Mouse (Mus musculus) intestine, postnatal 0 days (tissue): Measurements from ENCODE around the gene Tmem253. TPM values are rescaled to one million over a fixed set of nuclear protein-coding genes. Genes with fewer than 3 reads are reported as not detected.

Experiments used
- ATAC-seq: fragments of 200-750 bp; cut with Nextera tagmentation; 2 replicates; pipeline ENCODE4 v1.8.0; 2017; ENCODE audit warnings: mild to moderate bottlenecking, moderate TSS enrichment, moderate library complexity
- H3K27ac ChIP-seq: fragments of 300-500 bp; sonication (generic); 2 replicates; pipeline ENCODE4 v1.5.1; 2014; ENCODE audit warnings: mild to moderate bottlenecking, low read depth, low read length, moderate library complexity
- H3K27me3 ChIP-seq: fragments of 300-500 bp; sonication (generic); replicated peaks from 2 replicates; pipeline ENCODE4 v1.6.1; 2014; ENCODE audit warnings: low read length, mixed read lengths; ENCODE audit not compliant: control insufficient read depth, insufficient read depth
- H3K36me3 ChIP-seq: fragments of 300-500 bp; sonication (generic); 2 replicates; pipeline ENCODE4 v1.6.1; 2014; ENCODE audit warnings: mild to moderate bottlenecking, moderate library complexity; ENCODE audit not compliant: control insufficient read depth, insufficient read depth
- H3K4me1 ChIP-seq: fragments of 300-500 bp; sonication (generic); replicated peaks from 2 replicates; pipeline ENCODE4 v1.6.1; 2014; ENCODE audit warnings: antibody characterized with exemption, low read length, mixed read lengths; ENCODE audit not compliant: control insufficient read depth, insufficient read depth
- H3K4me2 ChIP-seq: fragments of 300-500 bp; sonication (generic); replicated peaks from 2 replicates; pipeline ENCODE4 v1.6.1; 2014; ENCODE audit warnings: low read depth, mild to moderate bottlenecking, moderate library complexity
- H3K4me3 ChIP-seq: fragments of 300-500 bp; sonication (generic); 2 replicates; pipeline ENCODE4 v1.5.1; 2014; ENCODE audit warnings: low read depth, low read length
- H3K9ac ChIP-seq: fragments of 300-500 bp; sonication (generic); 2 replicates; pipeline ENCODE4 v1.6.1; 2014; ENCODE audit warnings: mild to moderate bottlenecking, low read depth, low read length
- H3K9me3 ChIP-seq: fragments of 300-500 bp; sonication (generic); 2 replicates; pipeline ENCODE4 v1.6.1; 2016; ENCODE audit warnings: mixed run types; ENCODE audit not compliant: control insufficient read depth
- CTCF ChIP-seq: sonication (generic); IDR thresholded peaks from 2 replicates; pipeline ENCODE4 v1.5.1; 2016; ENCODE audit warnings: low read depth, mild to moderate bottlenecking, control low read depth, antibody characterized with exemption, moderate library complexity
- WGBS: fragments of 180-500 bp; shearing (Covaris S2); extraction: QIAGEN DNeasy Blood & Tissue Kit; methylation state at CpG from one replicate; pipeline ENCODE4 v1.1.7; 2014; 5-methylcytosine and 5-hydroxymethylcytosine counted together
- polyA plus RNA-seq: library from polyadenylated mRNA; unstranded; fragments of >200 nt; fragmentation: Nextera tagmentation; extraction: Ambion mirVana; gene quantifications from 2 replicates; pipeline ENCODE4 v1.2.1, GENCODE M21; 2015

Tmem253 gene
- polyA plus RNA-seq, 1 experiment from 2014 or later, result 224 TPM

DNA sequence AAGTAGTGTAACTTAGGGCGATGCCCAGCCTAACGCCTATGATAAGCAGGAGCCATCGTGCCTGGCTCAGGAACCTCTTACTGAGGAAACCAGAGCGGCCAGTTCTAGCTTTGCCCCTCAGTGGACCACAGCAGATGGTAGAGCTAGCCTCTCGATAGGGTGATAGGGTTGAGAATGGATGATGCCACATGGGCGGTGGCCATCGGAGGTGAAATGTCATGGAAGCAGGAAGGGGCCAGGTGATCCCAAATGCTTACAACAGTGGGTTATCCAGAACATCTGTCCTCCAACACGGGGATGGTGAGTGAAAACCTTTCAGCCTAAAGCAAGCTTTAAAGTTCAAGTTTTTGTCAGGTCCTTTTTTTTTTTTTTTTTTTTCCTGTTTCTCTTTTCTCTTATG lies 46.3 kb downstream of the Tmem253 start:
- ATAC-seq, result no peak
- H3K27ac ChIP-seq, result no peak overlapping the region
- no peak overlapping the region for H3K9ac ChIP-seq
- H3K36me3 ChIP-seq, result no peaks in the 10 kb centered on the region
- no peaks in the 10 kb centered on the region for H3K27me3 ChIP-seq
- WGBS, result 85% methylated on average over 8 of the region's 8 CpGs
- H3K4me1 ChIP-seq, result no peaks in the 10 kb centered on the region
- no peak for TF ChIP-seq CTCF
- no peaks in the 10 kb centered on the region for H3K9me3 ChIP-seq
- H3K4me3 ChIP-seq, result no peak overlapping the region
- H3K4me2 ChIP-seq, result no peak overlapping the region

DNA sequence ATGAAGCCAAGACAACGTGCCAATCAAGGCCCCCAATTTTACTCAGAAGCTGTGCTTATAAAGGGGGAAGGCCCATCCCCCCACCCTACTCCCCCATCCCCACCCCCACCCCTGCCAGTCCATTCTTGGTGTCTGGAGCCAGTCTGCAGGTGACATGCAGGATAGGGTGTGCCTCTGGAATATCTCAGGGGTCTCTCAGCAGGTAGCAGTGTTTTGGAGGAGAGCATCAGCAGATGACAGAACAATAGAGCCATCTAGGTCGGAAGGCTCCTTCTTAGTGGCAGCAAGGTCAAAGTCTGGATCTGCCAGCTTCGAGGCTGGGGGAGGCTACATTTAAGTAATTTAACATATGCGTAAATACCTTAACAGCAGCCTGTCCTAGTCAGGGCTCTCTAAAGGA lies 50.7 kb downstream of the Tmem253 start:
- WGBS, result 53% methylated on average over 4 of the region's 4 CpGs
- no peaks in the 10 kb centered on the region for H3K4me1 ChIP-seq
- no peak for TF ChIP-seq CTCF

More for the DNA sequence above, 50.7 kb downstream of the Tmem253 start:
- Histone ChIP-seq H3K27ac (no peak overlapping the region), H3K9me3 (no peaks in the 10 kb centered on the region), H3K4me3 (no peak overlapping the region), H3K4me2 (no peak overlapping the region), H3K9ac (no peak overlapping the region), H3K27me3 (no peaks in the 10 kb centered on the region), H3K36me3 (peaks cover under 1% of the 10 kb centered on the region; the same call in 1 of the 2 replicates)
- no peak for ATAC-seq

Other genes with a start within 250 kb of the Tmem253 start
- 7.2 and 12.3 TPM in 2 replicates for gene Ang4, start 242.1 kb upstream of the Tmem253 start, polyA plus RNA-seq
- gene AY358078, start 215.6 kb upstream of the Tmem253 start, polyA plus RNA-seq, result not detected in 2 replicates
- not detected in 2 replicates for gene Ear6, start 162.0 kb upstream of the Tmem253 start, polyA plus RNA-seq
- 16.9 and 19.7 TPM in 2 replicates for gene Mettl17, start 130.8 kb upstream of the Tmem253 start, polyA plus RNA-seq
- gene Slc39a2, start 122.8 kb upstream of the Tmem253 start, polyA plus RNA-seq, result 0.38 and 0.57 TPM in 2 replicates
- gene Ndrg2, start 101.5 kb upstream of the Tmem253 start, polyA plus RNA-seq, result 24.9 and 27.1 TPM in 2 replicates
- not detected in 2 replicates for gene Tppp2, start 97.2 kb upstream of the Tmem253 start, polyA plus RNA-seq
- gene Rnase13, start 92.9 kb upstream of the Tmem253 start, polyA plus RNA-seq, result not detected in 2 replicates
- 18.2 and 19.7 TPM in 2 replicates for gene Arhgef40, start 30.9 kb upstream of the Tmem253 start, polyA plus RNA-seq
- gene Zfp219, start 5.1 kb downstream of the Tmem253 start, polyA plus RNA-seq, result 11.9 and 12.5 TPM in 2 replicates
- gene Olfr221, start 26.8 kb downstream of the Tmem253 start, polyA plus RNA-seq, result not detected in 2 replicates
- 153 and 163 TPM in 2 replicates for gene Hnrnpc, start 88.4 kb downstream of the Tmem253 start, polyA plus RNA-seq
- 23.2 and 24.4 TPM in 2 replicates for gene Rpgrip1, start 95.0 kb downstream of the Tmem253 start, polyA plus RNA-seq
- gene Supt16, start 181.8 kb downstream of the Tmem253 start, polyA plus RNA-seq, result 16.6 and 17.1 TPM in 2 replicates
- gene Chd8, start 242.1 kb downstream of the Tmem253 start, polyA plus RNA-seq, result 15.7 and 17.4 TPM in 2 replicates